In the genomic region with DNA sequence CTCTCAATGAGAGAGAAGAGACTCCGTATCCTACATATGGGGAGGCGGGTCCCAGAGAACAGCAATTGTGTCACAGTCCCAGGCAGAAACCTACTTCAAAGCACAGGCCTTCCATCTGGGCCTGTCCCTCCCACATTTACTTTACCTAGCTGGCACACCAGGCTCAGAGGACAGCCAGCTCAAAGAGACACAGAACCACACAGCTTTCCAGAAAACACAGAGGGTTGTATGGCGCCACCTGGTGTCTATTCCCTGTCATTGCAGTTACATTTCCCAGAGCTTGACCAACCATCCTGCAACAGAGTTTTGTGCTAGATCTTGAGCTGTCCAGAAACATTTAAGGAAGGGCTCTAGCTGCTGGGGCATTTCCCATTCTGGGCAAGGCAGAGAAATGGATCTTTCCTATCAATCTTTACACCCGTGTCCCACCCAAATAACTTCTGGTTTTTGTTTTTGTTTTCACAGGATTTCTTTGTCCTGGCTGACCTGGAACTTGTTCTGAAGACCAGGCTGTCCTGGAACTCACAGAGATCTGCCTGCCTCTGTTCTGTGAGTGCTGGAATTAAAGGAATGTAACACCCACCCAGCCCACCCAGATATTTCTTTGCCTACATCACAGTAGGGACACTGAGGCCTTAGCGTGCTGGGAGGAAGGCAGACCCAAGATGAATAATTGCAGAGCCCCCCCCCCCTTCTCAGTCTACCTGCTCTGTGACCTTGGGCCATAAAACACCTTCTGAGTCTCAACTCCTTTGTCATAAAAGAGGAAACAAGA, we compare ENCODE assay signal across 8 mouse cellular contexts. TPM values are rescaled to one million over a fixed set of nuclear protein-coding genes. Genes with fewer than 3 reads are reported as not detected.
DNase-seq lines count a peak whose midpoint lies in the region; ATAC-seq and TF ChIP-seq lines count a peak whose summit lies in the region.

No protein-coding gene starts in this region.

- H3K9me3 ChIP-seq in forebrain, embryonic 11.5 days (ENCODE audit: control insufficient read depth, low read length): no peaks in the 10 kb centered on the region
- H3K9me3 ChIP-seq in heart, embryonic 16.5 days (replicated peaks; ENCODE audit: control insufficient read depth, low read length): no peaks in the 10 kb centered on the region

- 0 out of 2 replicates have a peak, but pooled peaks have one; percentile 39 for ATAC-seq in forebrain, embryonic 11.5 days (replicated peaks; ENCODE audit: low FRiP score)
- no peak for ATAC-seq in heart, embryonic 16.5 days (replicated peaks; ENCODE audit: extremely low read depth, insufficient read depth, low FRiP score)

- peaks cover 12% of the 10 kb centered on the region for H3K27me3 ChIP-seq in forebrain, embryonic 11.5 days (ENCODE audit: control insufficient read depth, insufficient read depth, low read length)
- H3K27me3 ChIP-seq in heart, embryonic 16.5 days (ENCODE audit: control insufficient read depth, insufficient read depth, low read length): no peaks in the 10 kb centered on the region

- peak; percentile 48 for DNase-seq in MEL-GATA-1-ER (ENCODE audit: extremely low read depth, low read depth)
- DNase-seq in brain, embryonic 18.5 days (ENCODE audit: low read depth, low spot score): peak; percentile 26
- DNase-seq in forebrain, embryonic 11.5 days (ENCODE audit: low spot score): peak; percentile 88
- peak; percentile 71 to 82 for DNase-seq in layer of hippocampus, adult 2 months (ENCODE audit: low spot score in 2 of 2)
- DNase-seq in lung, adult 18-20 months: peak; percentile 80 to 84
- peak; percentile 92 for DNase-seq in retina, embryonic 14.5 days (ENCODE audit: low spot score)
- peak; percentile 63 for DNase-seq in thymus, postnatal 25 days

- H3K9ac ChIP-seq in forebrain, embryonic 11.5 days (ENCODE audit: low read length): no peak overlapping the region
- H3K9ac ChIP-seq in heart, embryonic 16.5 days (ENCODE audit: low read length): 0 out of 2 replicates have a peak overlapping the region, but pooled peaks have one; percentile 32

- TF ChIP-seq CTCF in layer of hippocampus, adult 2 months (conservative IDR thresholded peaks at IDR 0.05): peak; percentile 99

- 46% methylated on average over 5 of the region's 5 CpGs for WGBS in forebrain, embryonic 11.5 days
- 43% methylated on average over 5 of the region's 5 CpGs for WGBS in heart, embryonic 16.5 days

- no peak overlapping the region for H3K4me2 ChIP-seq in forebrain, embryonic 11.5 days (ENCODE audit: low read depth, low read length, severe bottlenecking)
- no peak overlapping the region for H3K4me2 ChIP-seq in heart, embryonic 16.5 days (ENCODE audit: low read depth, low read length)

- H3K36me3 ChIP-seq in forebrain, embryonic 11.5 days (ENCODE audit: control insufficient read depth, insufficient read depth, low read length): no peaks in the 10 kb centered on the region
- H3K36me3 ChIP-seq in heart, embryonic 16.5 days (ENCODE audit: control insufficient read depth, insufficient read depth): no peaks in the 10 kb centered on the region

- H3K27ac ChIP-seq in forebrain, embryonic 11.5 days (ENCODE audit: low read depth, low read length): no peak overlapping the region
- peak overlapping the region; percentile 55; the same call in 1 of the 2 replicates for H3K27ac ChIP-seq in heart, embryonic 16.5 days (ENCODE audit: low read length)
- H3K27ac ChIP-seq in layer of hippocampus, adult 2 months: no peak overlapping the region

- H3K4me3 ChIP-seq in forebrain, embryonic 11.5 days (ENCODE audit: low read depth, low read length): no peak overlapping the region
- H3K4me3 ChIP-seq in heart, embryonic 16.5 days (ENCODE audit: low read length): no peak overlapping the region
- H3K4me3 ChIP-seq in layer of hippocampus, adult 2 months: no peak overlapping the region

- H3K4me1 ChIP-seq in forebrain, embryonic 11.5 days (replicated peaks; ENCODE audit: control insufficient read depth, insufficient read depth, low read length): peaks cover 5% of the 10 kb centered on the region; the same call in 1 of the 2 replicates
- peaks cover 28% of the 10 kb centered on the region for H3K4me1 ChIP-seq in heart, embryonic 16.5 days (ENCODE audit: control insufficient read depth, insufficient read depth, low read length)

RNA-seq across cellular contexts. Expression of a gene that starts 29.3 kb away (rescaled TPM):
- polyA plus RNA-seq in forebrain, embryonic 11.5 days (2014; fragmentation: Nextera tagmentation; extraction: Ambion mirVana): not detected in 2 replicates
- polyA plus RNA-seq in heart, embryonic 16.5 days (2015; fragmentation: Nextera tagmentation; extraction: Ambion mirVana): not detected in 2 replicates
- not detected for total RNA-seq in layer of hippocampus, adult 2 months (2021)

Comparison
In these comparisons a context has a peak if more than half of its experiments do, and no peak if none do; other contexts are left out.
1. DNase-seq: peak in every context shown above with its lines; median percentile 92 in retina, embryonic 14.5 days; 88 in forebrain, embryonic 11.5 days; 82 in lung, adult 18-20 months; 76 in layer of hippocampus, adult 2 months; 63 in thymus, postnatal 25 days; 48 in MEL-GATA-1-ER; 26 in brain, embryonic 18.5 days.